Mouse (Mus musculus) v-Abl transformed pro-B cells (cell line): ENCODE measurements around the gene Olfr346.

Experiments used
- in situ Hi-C, 2 experiments: fragments of 400-800 bp; cut with MboI; formaldehyde crosslinking; loops; one replicate each; pipeline ENCODE4 v1.15.1; 2025; ENCODE audit not compliant: unreplicated experiment in 2 of 2

Gene Olfr346

GRCm38 (mm10) chr2:36685488-36685887 is at the start of gene Olfr346:
Olfr346 (plus strand) TSS chr2:36685788.
- in situ Hi-C loops, result no loop called here

- in situ Hi-C loops, result no loop called here
Observed at GRCm38 (mm10) chr2:36639741-36640140, 45.8 kb upstream of the Olfr346 start, which contains the start of gene Olfr345. Olfr345 (plus strand) TSS chr2:36640041.

- in situ Hi-C loops, result loop anchor here in 1 of 2 experiments (25.0 kb wide), 1 partner anchor 1081 kb away; no protein-coding TSS in a partner anchor
Observed at GRCm38 (mm10) chr2:36731602-36732001, 46.0 kb downstream of the Olfr346 start, which contains the start of gene Olfr347. Olfr347 (plus strand) TSS chr2:36731902.

- in situ Hi-C loops, result loop anchor here in 1 of 2 experiments (25.0 kb wide), 1 partner anchor 1076 kb away; no protein-coding TSS in a partner anchor
Observed at GRCm38 (mm10) chr2:36736226-36736625, 50.6 kb downstream of the Olfr346 start.
